Mouse (Mus musculus) telencephalon, adult 2 months (tissue): ENCODE measurements at regions not wholly inside any gene's neighbourhood (a gene's known extent, or its start where the extent isn't known, plus 50 kb on each side); places are given as distances from the start of the nearest gene placed in this dataset.

ENCODE experiments used
- DNase-seq: peaks from one replicate; pipeline ENCODE4 v3.0.0-alpha.2; 2011; ENCODE audit warnings: low read depth, low spot score

DNA sequence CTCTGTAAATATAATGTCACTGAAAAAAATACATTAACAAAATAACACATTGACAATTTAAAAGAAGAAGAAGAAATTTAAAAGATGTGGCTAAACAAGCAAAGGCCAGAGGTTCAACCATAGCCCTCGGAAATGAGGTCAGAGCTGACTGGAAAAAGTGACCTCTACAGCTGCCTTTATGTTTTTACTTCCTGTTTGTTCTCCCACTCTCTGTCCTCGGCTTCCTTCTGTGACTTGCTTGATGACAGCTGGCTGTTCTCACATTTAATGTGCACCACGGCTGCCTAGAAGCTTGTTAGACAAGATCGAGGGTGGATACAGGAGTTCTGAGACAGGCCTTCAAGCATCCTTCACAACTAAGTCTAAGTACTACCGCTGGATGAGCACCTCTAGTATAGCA is 194.9 kb upstream of the Acvr2a start:
- no peak for DNase-seq

DNA sequence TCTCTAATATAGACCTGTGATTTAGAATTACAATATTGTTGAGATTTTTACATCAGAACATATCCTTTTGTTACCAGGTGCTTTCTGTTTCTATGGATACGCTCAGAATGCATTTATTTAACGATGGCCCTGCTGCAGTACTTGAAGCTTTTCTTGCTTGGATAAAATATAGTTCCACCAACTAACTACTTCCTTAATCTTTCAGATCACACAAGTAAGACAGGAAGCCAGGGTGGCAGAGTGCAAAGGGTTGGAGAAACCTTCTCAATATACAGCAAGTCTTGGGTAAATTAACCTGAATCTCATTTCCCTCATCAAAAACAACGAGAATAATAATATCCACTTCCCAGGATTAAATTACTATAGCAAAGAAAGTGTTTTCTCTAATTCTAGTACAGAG is 193.1 kb upstream of the Acvr2a start:
- DNase-seq, result no peak

DNA sequence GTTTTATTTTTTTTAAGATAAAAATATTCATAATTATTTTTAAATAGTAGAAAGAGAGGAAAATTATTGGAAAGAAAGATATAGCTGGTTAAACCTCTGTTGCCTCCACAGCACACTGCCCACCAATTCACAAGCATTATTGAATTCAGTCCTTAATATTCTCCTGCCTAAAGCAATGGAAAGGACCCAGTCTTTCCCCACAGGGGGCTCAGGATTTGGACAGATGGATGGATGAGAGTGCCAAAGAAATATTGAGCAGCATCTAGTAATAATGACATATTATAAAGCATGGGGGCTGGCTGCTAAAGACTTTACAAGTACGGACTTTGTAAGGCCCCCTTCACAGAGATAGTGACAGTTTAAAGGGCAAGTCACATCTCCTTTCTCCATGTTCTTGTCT is 191.6 kb upstream of the Acvr2a start:
- no peak for DNase-seq

DNA sequence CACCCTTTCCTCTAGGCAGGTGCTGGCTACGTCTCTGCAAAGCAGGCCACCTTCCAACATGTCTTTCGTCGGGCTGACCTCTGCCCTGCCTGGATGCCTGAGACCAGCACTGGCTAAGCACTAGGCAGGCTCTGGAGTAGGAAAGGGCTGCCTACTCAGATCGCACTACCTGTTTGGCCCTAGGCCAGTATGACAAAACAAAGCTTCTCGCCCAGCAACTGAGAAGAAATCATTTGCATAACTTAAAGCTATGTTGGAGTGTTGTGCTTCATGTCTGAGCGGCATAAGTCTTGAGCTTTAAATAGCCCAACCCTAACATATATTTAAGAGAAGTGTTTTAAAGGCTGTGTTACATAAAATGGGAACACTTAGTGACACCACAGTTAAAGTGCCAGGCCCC is 189.9 kb upstream of the Acvr2a start:
- peak; percentile 67 for DNase-seq

DNA sequence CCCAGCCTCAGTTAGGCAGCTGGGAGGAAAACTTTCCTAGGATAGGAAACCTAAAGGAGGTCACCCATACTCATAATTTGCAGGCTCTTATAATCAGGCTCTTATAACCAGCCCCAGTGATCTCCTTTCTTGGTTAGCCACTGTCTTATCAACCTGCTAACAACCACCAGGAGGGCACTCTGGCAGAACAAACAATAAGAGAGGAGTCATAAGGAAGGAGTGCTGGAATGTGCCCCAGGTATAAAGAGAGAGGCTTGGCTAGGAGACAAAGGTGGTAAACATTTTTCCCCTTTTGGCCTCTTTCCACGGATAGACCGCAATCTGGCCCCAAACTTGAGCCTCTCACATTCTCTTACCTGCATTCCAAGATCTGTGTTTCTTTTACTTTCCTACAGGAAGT is 189.4 kb upstream of the Acvr2a start:
- no peak for DNase-seq

DNA sequence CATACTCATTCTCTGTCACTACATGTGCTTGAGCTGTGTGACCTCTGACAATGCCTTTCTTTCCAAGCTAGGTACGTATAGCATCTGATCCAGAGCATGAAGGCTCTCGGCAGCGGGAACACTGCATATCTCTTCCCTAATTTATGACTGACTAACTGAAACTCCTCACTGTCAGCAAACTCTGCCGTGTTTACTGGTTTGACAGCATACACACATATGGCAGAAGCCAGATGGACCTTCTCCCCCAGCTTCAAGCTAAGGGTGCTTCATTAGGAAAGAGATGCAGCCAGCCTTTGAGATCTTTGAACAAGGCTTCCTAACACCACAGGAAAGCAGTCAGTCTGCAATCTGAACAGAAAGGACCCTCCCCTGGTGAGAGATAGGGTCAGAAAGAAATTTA is 186.9 kb upstream of the Acvr2a start:
- DNase-seq, result no peak

DNA sequence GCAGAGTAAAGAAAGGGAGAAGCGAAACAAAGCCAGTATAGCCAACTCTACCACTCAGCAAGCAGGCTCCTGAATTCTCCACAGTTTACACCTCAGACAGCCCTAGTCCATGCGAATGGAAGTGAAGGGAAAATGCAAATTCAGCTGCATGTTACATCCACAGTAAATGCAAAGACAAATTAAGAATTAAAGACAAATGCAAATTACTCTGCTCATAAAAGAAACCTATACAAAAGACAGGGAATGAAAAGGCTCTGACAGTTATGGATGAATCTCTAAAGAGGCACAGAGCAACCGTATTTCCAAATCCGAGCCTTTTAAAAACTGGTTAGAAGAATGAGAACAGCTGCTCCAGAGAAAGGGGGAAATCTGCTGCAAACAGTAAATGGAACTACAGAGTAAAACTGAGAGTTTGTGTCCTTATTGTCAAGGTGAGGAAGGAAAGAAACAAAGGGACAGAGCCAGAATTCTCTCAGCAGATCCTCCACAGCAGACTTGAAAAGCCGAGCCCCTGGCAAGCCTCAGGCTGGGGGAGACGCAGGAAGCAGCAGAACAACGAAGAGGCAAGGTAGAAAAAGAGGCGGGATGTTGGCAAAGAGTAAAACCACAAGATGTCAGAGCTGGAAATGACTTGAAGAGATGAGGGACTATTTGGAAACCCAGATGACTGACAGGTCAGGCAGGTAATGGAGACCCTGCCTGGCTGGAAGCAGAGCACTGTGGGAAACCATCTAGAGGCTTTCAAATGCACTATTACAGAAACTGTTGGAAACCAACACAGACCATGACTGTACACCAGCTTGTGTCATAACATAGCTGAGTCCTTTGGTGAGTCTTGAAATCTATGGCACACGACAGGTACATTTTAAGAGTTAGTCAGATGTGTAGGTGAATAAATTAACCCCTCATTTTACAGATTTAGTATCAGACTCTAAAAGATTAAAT is 184.5 kb upstream of the Acvr2a start:
- no peak for DNase-seq

DNA sequence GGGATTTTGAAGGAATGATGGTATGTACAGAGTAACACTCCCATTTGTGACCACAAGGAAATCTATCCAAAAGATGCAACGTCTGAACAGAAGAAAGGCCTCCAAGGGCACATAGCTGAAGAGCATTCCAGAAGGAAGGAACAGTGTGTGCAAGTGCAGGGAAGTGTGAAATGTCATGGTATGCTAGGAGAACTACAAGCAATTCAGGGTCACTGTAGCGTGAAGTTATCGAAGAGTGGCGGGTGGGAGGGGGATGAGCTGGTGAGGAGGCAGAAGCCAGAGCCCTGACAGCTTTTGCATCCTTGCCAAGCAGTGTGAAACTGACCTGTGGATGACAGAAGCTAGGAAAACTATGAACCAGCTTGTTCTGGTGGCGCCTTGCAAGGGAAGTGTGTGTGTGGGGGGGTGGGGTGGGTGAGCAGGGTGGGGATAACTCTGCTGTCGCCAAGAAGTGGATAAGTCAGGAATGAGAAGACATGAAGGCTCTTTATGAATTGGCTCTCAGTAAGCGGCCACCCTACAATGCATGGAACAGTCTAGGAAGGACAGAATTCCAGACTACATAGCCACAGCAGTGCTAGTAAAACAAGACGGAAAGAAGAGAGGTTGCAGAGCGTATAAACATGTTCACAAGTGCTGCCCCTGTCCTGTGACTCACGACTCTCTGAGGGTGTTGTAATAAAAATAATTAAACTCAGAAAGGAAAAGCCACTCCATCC is 179.3 kb upstream of the Acvr2a start:
- DNase-seq, result no peak

DNA sequence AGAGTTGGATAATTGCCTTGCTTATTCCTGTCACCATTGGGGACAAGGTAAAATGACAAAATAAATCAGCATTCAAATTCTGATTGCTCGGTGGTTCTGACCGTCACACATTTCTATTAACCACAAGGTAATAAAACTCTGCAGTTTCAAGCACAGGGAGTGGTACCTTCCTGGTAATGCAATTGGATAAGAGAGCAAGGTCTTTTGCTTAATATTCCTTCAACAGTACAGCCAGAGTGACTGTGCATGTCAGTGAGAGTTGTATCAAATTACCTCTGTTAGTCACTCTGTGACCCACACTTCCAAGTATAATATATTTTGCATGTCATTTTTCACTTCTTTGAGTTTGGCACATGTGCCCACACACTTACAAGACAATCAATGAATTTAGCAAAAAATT is 177.8 kb upstream of the Acvr2a start:
- no peak for DNase-seq

DNA sequence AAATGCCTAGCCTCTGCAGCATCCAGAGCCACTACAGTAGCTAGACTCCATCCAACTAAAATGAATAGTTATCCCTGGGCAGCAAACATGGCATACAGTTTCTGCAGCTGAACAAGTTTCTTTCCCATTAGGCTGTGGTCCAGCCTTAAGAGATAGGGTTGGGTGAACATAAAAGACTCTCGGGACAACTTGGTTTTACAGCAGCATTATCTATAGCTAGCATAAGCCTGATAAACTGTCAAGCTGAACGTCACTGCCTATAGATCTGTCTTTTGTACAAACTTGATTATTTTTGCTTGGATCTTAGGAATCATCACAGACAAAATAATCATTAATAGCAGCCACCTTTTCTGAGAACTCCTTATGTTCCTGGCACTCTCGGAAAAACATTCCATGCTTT is 169.8 kb upstream of the Acvr2a start:
- DNase-seq, result no peak

DNA sequence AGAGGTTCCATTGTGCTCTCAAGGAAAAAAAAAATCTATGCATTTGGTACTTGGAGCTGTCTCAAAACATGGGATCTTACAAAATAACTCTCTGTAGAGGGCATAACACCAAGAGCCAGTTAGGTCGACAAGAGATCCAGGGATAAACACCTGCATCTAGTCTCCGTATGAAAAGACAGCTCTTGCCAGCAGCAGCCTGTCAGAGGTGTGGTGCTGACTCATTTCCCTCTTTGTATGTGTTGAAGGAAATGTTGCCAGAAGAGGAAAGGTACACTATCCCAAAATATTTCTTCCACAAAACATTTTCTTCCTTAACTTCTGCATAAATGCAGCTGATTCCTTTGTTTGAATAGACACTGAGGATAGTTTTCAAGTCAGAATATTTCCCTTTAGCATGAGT is 163.6 kb upstream of the Acvr2a start:
- peak; percentile 43 for DNase-seq

DNA sequence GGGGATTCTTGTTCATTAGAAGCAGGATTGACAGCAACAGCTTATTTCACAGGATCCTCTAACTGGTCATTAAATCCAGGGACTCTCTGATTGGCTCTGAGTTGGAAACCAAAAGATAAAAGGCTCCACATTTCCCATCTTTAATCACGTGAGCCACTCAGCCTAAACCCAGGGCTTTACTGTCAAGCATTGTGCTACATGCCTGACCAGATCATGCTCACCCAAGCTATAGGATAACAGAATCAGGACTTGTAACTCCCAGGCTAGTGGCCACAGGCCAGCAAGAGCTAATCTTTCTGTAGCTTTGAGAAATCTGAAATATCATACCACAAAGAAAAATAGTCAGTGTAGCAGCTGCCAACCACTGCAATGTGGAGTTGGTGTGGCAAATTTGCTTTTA is 152.7 kb upstream of the Acvr2a start:
- DNase-seq, result no peak

DNA sequence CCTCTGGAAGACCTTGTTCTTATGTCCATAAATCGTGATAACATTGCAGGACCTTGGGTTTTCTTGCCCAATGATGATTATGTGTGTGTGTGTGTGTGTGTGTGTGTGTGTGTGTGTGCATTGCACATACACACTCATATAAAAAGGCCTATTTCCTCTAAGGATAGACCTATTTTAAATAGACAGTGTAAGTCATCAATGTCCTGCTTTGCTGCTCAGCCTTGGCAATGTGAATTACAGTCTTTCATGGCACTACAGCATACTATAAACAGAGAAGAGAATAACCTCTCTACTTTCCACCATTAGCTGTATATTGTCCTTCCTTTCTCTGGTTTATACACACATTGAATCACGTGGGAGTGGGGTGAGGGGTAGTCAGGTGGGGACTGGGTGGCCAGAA is 148.8 kb upstream of the Acvr2a start:
- no peak for DNase-seq

DNA sequence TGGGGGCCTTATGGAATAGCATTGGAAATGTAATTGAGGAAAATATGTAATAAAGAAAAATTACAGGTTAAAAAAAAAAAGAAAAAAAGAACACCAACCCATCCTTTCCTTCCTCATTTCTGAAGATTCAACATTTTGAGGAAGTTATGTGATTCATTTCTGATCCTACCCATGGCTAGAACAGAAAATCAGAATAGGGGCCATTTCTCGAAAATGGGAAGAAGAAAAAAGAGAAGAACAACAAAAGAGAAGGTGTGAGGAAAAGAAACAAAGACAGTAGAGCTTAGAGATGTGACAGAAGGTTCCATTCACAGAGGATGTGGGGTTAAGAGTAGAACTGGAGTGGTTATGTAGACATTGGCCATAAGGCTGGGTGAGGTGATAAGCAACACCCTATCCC is 124.8 kb upstream of the Acvr2a start:
- no peak for DNase-seq

DNA sequence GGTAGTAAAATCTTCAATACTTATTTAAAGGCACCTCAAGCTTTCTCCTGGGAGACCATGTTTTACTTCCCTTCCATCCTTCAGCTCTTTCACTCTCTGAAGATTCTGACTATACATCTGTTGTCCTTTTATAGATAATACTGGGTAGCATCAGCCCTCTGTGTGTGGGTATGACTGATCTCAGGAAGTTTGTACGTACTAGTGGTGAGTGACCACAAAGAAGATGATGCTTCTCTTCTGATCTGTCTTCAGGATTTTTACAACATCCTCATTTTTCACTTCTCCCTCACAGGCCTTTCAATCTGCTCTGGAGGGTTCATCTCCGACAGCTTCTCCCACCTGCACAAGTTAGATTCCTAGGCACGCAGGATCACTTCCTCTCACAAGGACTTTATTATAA is 119.4 kb upstream of the Acvr2a start:
- DNase-seq, result no peak

DNA sequence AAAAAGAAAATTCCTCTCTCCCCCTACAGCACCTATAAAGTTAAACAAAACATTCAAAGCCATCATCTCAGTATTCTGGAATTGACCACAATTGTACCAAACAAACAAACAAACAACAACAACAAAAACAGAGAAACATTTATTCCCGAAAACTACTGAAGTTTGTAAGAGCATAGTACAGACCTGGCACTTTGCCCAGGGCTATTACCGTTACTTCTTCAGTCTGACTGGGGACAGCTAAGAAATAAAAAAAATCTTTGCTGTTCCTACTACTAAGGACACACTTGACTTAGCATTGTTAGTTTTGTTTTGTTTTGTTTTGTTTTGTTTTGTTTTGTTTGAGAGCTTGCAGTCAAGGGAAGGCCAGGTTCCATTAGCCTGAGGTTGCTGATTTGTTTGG is 113.0 kb upstream of the Acvr2a start:
- no peak for DNase-seq

DNA sequence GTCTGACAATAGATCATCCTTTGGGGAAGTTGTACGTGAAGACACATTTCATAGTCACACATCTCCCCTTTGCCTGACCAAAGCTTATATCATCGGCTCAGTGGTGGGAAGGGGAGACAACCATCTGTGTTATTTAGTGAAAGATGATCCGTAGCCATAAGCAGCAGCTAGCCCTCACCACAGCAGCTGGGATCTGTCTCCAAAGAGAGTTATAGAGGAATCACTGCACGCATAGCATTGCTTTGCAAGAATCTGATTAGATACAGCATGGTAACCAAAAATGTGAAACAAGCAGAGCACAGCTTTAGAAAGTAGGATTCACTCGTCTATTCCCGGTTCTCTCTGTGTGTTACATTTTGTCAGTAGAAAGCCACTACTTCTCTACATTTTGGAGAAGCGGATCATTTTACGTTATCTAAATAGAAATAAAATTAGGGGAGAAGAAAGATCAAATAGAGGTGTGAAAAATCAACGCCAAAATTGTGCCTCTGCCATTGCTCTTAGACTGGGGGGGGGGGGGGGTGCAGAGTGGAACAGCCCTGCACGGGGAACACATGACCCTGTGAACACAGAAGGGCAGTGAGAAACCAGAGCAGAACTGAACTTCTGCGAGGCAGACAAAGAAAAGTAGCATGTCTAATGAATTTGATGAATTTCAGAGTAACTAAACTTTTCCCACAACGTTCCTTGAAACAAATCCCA is 108.7 kb upstream of the Acvr2a start:
- no peak for DNase-seq

DNA sequence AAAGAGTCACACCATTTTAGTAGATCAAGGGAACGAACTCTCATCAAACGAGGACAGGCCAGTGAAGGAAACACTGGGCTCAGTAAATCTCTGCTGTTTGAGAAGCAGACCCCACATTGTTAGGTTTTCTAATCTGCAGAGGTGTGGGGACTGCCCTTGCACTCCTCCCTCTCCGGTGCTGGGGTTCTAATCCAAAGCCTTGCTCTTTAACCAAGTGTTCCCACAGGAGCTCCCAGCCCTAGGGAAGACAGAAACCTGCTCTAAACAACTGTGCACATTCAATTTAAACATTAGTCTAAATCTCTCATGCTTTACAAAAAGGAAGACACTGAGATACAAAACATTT is 108.1 kb upstream of the Acvr2a start:
- no peak for DNase-seq

DNA sequence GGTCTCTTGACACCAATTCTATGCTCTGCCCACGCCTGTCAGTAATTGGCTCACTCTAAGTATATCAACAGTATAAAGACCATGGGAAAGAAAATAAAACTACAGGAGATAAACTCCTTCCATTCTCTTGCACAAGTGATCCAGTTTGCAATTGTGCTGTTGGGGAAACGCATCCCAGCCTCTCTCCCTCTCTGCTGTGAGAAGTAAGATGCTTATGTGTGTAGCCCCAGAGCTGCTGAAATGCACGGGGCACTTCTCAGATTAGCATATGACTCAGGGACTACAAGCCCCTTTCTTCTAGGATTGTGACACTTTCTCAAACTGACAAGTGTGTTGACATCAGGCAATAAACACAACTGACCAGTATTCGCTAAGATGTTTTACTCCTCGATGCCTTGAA is 107.7 kb upstream of the Acvr2a start:
- DNase-seq, result no peak

DNA sequence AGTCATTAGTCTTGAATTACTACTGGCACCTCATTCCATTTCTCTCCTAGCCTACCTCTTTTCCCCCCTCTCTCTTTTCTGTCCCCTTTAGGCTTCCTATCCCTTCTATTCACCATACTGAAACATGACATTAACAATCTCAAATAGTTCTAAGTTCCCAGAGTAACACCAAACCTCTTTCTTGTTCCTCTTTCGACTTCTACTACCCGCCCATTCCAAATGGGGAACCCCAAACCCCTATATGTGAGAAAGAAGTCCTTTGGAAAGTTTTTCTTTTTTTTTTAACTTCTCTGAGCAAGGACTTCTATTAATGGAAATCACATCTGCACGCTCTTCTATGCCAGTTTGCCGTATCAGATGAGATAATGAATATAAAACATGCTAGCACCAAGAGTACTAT is 97.7 kb upstream of the Acvr2a start:
- no peak for DNase-seq

DNA sequence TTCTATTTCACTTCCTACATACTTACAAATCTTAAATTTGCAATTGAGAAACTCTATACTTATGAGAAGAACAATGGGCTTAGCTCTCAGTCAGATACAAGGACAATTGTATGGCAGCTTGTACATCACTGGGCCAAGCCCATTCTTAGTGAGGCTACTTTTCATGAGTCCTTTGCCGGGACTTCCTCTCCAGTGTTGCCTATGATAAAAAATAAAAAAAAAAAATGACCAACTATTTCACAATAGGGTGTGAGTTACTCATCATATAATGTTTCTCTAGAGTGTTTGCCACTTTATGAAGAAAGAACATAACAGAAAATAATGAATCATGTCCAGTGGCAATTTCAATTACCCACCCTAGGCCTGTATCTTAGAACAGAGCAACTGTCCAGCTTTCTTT is 96.1 kb upstream of the Acvr2a start:
- no peak for DNase-seq

DNA sequence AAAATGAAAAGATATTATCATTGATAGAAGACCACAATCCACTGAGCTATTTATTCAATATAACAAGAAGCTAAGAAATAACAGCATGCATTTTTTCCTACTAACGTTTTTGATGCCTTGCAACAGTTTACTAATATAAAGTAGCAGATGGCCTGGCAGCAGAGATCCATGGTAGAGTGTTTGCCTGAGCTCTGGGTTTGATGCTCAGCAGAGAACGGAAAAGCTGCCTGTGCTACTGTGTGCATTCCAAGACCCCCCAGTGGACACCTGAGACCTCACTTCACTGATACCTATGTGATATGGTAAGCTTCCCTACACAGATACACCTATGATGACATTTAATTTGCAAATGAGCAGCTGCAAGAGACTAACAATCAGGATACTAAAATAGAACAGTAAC is 95.6 kb upstream of the Acvr2a start:
- DNase-seq, result no peak

DNA sequence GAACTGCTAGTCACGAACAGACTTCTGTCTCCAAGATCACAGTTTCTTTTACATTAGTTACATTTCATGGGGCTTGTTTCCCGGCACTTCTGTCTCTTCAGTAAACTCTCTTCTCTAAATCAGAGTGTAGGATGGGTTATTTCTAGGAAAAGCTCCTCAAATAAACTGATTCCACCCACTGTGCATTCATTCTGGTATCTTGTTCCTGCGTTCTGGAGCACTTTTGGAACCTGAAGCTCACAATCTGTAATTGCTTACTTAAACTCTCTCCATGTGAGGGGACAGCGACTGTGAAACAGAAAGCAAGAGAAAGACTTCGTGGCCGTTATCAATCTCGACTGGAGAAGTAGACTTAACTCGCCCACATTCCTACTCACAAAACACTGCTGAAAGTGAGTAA is 83.1 kb upstream of the Acvr2a start:
- peak; percentile 77 for DNase-seq
